Mouse (Mus musculus) spleen, postnatal 36 days (tissue): Measurements from ENCODE around the gene Mical3.

Source experiments
- DNase-seq, 2 experiments: peaks; one replicate each; pipeline ENCODE4 v3.0.0; 2022; ENCODE audit warnings: low spot score in 2 of 2, mixed read lengths in 1 of 2

The Mical3 gene

GRCm38 (mm10) chr6:121014339-121014738 is 116.5 kb downstream of the Mical3 start:
- DNase-seq = no peak

- peak; percentile 30 to 35 for DNase-seq
Measured at GRCm38 (mm10) chr6:121013750-121014149, 117.0 kb downstream of the Mical3 start.

GRCm38 (mm10) chr6:121011709-121012108 is 119.1 kb downstream of the Mical3 start:
- no peak for DNase-seq

GRCm38 (mm10) chr6:121009651-121010050 is 121.1 kb downstream of the Mical3 start:
- DNase-seq = no peak

GRCm38 (mm10) chr6:121004959-121005358 is 125.8 kb downstream of the Mical3 start:
- DNase-seq = no peak

- DNase-seq = no peak
Measured at GRCm38 (mm10) chr6:121002952-121003351, 127.8 kb downstream of the Mical3 start.

GRCm38 (mm10) chr6:120999860-121000526 is 130.8 kb downstream of the Mical3 start:
- no peak for DNase-seq

- DNase-seq = no peak
Measured at GRCm38 (mm10) chr6:120999087-120999486, 131.7 kb downstream of the Mical3 start.

GRCm38 (mm10) chr6:120996607-120997006 is 134.2 kb downstream of the Mical3 start:
- no peak for DNase-seq

- DNase-seq = no peak
Measured at GRCm38 (mm10) chr6:120995541-120995940, 135.3 kb downstream of the Mical3 start.

GRCm38 (mm10) chr6:120991857-120992256 is 138.9 kb downstream of the Mical3 start:
- peak; percentile 48 to 67 for DNase-seq

- no peak for DNase-seq
Measured at GRCm38 (mm10) chr6:120987571-120988084, 143.2 kb downstream of the Mical3 start.

GRCm38 (mm10) chr6:120987164-120987563 is 143.6 kb downstream of the Mical3 start:
- DNase-seq = peak in 1 of 2 experiments; percentile 39

GRCm38 (mm10) chr6:120986172-120986571 is 144.6 kb downstream of the Mical3 start:
- no peak for DNase-seq

- no peak for DNase-seq
Measured at GRCm38 (mm10) chr6:120982314-120982713, 148.5 kb downstream of the Mical3 start.

- DNase-seq = no peak
Measured at GRCm38 (mm10) chr6:120981537-120981936, 149.3 kb downstream of the Mical3 start.

- peak; percentile 41 to 45 for DNase-seq
Measured at GRCm38 (mm10) chr6:120978019-120978621, 152.7 kb downstream of the Mical3 start.

- DNase-seq = no peak
Measured at GRCm38 (mm10) chr6:120976991-120977390, 153.8 kb downstream of the Mical3 start.

GRCm38 (mm10) chr6:120976097-120976496 is 154.7 kb downstream of the Mical3 start:
- DNase-seq = no peak

- peak; percentile 69 to 72 for DNase-seq
Measured at GRCm38 (mm10) chr6:120971797-120972590, 158.8 kb downstream of the Mical3 start.

GRCm38 (mm10) chr6:120970939-120971796 is 159.6 kb downstream of the Mical3 start:
- DNase-seq = no peak
